Mouse (Mus musculus) cerebellum, adult 8-10 months (tissue): ENCODE measurements at regions not wholly inside any gene's neighbourhood (a gene's known extent, or its start where the extent isn't known, plus 50 kb on each side); places are given as distances from the start of the nearest gene placed in this dataset.
"Not testable (repeated sequence)": the region's sequence is repeated elsewhere in the genome, so short reads cannot be mapped to it uniquely, and the experiment has no call there.

ENCODE experiments used
- DNase-seq: peaks from one replicate; pipeline ENCODE4 v3.0.0; 2022

- no peak for DNase-seq
Measured at GRCm38 (mm10) chr12:9655794-9656193, 85.9 kb downstream of the Osr1 start.

DNA sequence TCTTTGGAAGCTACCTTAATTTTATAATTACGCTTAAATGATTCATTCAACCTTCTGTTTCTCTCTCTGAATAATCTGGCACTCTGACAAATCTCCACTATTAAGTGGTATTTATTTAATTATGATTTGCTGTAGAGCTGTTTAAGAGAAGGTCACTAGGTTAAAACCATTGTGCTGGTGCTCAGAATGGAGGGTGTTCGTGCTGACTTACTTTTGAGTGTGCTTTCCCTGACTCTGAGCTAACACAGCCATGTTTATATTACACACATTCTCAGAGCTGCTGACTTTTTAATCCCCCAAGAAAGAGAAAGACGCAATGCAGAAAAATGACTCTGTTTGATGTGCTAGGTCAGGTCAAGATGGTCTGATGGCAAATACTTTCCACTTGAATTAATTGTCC, 86.4 kb downstream of the Osr1 start:
- no peak for DNase-seq

GRCm38 (mm10) chr12:9657199-9657766, 87.4 kb downstream of the Osr1 start:
- DNase-seq, result no peak

- DNase-seq, result no peak
Measured at GRCm38 (mm10) chr12:9657793-9658192, 87.9 kb downstream of the Osr1 start.

GRCm38 (mm10) chr12:9660299-9660698, 90.4 kb downstream of the Osr1 start:
- no peak for DNase-seq

DNA sequence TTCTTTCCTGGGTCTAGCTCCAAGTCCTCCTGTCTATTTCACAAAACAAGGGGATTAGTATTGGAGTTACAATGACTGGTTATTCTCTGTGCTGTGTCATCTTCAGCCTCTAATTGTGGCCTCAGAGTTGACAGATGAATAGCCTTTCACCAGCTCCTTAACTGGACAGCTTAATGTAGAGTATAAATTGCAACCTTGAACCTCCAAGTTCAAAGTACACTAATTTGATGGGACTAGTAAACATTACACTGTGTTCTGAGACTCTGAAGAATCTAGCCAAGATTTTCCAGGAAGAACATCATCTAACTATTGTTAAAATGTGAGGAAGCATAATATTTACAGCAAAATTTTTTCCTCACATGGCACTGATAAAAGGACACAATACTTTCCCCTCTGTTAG, 118.9 kb downstream of the Osr1 start:
- DNase-seq, result no peak

DNA sequence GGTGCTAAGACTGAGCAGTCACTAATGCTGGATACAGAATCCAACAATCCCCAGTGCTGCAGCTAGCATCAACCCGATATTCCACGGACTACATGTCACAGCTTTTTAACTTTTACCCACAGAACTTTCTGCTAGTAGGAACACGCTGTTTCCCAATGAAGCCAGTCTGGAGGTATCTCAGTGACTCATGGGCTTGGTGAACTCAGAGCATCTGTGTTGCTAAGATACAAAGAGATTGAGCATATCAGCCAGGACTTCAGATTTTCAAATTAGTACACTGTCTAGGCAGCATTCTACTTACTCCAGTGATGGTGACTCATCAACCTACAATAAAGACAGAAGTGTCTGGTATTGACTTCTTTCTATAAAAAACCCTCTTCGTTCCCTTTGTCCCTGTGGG, 119.6 kb downstream of the Osr1 start:
- no peak for DNase-seq

DNA sequence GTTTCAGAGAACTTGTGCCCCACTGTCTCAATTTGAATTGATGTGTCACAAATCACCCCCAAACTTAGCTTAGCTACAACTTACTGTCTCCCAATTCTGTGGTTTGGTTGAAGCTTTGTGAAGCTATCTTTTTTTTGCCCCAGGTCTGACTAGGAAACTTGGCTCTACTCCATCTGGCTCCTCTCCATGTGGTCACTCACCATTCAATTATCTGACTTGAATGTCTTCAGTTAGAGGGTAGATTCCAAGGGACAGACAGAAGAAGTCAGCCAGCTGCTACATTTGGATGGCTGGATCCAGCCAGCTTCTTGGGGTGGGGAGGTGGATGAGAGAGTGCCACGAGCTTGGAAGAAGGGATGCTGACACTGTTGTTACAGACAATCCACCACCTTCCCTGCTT, 163.0 kb downstream of the Osr1 start:
- no peak for DNase-seq

GRCm38 (mm10) chr12:9744709-9745395, 174.9 kb downstream of the Osr1 start:
- DNase-seq, result no peak

DNA sequence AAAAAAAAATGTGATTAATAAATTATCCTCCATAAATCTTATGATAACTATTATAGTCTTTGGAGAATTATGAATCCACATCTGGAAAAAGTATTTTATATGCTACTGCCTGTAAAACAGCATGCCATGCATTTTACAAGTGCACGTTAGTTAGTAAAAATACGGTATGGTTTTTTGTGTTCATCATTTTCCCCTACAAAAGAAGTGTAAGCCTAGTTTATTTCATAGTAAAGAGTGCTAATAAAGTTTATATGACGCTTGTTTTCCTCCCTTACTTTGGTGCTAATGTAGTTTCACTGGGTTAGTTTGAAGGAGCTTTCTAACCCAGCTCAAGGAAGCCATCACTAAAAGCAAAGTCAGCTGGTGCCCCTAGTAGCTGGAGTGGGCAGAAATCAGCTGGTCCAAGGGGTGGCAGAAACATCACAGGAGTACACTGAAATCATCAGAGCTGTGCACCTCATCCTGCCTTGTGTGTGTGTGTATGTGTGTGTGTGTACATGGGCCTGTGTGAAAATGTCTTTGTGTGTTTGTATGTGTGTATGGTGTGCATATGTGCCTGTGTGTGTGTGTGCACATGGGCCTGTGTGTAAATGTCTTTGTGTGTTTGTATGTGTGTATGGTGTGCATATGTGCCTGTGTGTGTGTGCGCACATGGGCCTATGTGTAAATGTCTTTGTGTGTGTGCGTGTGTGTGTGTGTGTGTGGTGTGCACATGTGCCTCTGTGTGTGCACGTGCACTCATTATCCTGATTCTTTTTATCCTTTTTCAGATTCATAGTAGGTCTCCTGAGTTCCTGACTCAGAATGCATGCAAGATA, 181.6 kb downstream of the Osr1 start:
- no peak for DNase-seq

- DNase-seq, result no peak
Measured at GRCm38 (mm10) chr12:9752079-9752450, 182.1 kb downstream of the Osr1 start.

GRCm38 (mm10) chr12:9756411-9756810, 186.5 kb downstream of the Osr1 start:
- no peak for DNase-seq

DNA sequence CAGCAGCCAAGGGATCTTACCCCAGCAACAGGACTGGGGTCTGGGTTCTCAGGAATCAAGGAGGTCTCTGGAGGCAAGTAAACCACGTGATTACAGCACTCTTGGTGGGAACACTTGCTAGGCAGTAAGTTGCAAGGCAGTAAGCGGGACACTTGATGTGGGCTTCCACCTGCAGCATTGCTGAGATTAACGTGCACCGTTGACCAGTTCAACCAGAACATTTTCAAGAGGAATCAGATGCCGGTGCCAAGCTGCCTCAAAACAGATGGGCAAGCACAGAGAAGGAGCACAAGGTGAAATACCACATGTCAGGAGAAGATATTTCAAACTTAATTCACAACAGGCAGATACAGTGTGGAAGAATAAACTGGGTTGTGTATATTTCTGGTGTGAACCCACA, 190.9 kb downstream of the Osr1 start:
- no peak for DNase-seq

DNA sequence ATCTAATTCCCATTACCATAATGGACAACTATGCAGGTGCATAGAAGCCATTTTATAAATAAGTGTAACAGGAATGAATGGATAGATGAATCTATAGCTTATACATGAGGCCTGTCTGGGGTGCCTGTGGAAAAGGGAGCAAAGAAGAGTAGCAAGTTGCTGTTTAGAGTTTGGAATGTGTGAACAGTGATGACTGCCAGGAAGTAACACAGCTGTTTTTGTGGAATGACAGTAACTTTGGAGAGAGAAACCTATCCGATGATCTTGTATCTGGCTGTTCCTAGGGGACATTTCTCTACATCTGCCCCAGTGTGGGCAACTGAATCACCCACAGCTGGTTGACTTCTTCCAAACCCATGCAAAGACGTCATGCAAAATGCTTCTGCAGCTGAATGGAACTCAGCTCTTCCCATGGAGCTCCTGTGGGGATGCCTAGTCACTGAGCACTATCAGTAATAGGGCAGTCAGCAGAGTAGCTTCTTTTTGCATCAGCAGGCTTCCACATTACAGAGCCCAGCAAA, 192.4 kb downstream of the Osr1 start:
- DNase-seq, result not testable (repeated sequence)

GRCm38 (mm10) chr12:9762842-9763241, 192.9 kb downstream of the Osr1 start:
- DNase-seq, result no peak

DNA sequence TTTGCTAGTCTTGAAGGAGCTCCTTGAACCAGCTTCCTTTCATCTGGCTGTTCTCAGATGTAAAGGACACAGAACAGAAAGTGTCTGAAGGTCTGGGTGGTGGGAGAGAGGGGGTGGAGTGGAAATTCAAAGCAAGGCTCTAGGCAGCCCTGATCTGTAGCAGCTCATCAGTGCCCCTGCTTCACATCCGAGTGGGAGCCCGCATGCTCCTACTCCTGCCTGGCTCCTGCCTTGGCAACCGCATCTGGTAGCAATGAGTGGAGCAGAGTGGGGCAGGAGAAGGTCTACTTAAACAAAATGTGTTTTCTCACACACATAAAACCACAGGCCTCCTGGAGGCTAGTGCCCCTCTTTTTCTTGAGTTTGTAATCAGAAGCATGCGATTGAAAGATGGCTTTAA, 201.0 kb downstream of the Osr1 start:
- no peak for DNase-seq

DNA sequence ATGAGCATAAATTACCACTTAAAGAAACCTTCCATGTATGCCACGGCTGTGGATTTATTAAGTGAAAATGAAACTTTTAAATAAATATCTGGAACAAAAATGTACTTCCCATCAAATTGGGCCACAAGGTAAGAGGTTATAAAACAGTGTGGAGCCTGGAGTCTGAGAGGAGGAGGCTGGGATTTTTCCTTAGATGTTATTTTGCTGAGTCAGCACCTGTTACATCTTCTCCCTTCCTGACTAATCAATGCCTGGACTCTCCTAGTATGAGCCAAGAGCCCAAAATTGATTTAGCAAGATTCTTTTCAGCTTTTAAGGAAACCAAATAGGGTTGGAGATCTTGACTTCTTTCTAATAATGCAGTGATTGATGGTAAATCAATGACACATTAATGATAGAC, 203.0 kb downstream of the Osr1 start:
- no peak for DNase-seq

GRCm38 (mm10) chr12:9802284-9802683, 232.4 kb downstream of the Osr1 start:
- no peak for DNase-seq

GRCm38 (mm10) chr12:9807406-9807805, 237.5 kb downstream of the Osr1 start:
- no peak for DNase-seq

GRCm38 (mm10) chr12:9833273-9833672, 263.4 kb downstream of the Osr1 start:
- DNase-seq, result no peak

DNA sequence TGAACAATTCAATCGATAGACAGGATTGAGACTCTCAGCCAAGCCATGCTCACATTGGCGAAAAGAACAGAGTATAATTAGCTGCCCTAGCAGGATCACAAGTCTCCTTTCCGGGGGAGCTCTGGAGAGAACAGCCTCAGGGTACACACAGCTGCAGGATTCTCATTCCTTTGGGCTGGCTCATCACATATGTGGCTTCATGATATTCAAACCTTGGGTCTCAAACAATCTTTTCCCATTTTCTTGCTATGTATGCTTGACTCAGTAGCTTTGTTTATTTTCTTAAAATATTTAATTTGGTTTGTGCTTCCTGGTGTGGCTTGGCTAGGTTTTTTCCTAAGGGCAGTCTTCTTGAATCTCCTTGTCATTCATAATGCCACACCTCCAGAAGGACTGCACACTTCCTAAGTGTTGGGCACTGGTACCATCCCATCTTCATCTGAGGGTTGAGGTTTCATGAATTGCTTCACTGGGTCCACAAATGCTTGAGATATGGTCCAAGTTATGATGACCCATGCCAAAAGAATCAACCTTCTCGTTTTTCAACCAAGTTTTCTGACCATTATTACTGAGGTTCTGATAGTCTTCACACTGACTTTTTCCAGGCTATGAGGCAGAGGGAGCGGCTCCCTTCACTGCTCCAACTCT, 269.4 kb downstream of the Osr1 start:
- no peak for DNase-seq

GRCm38 (mm10) chr12:9839949-9840348, 270.0 kb downstream of the Osr1 start:
- DNase-seq, result no peak

- DNase-seq, result no peak
Measured at GRCm38 (mm10) chr12:9847034-9847433, 277.1 kb downstream of the Osr1 start.
